Mouse (Mus musculus): Measurements from ENCODE around the gene Xxylt1.

GRCm38 (mm10) chr16:30973416-30973815 is 107.8 kb downstream of the Xxylt1 start:
- TF ChIP-seq GATA1 (IDR thresholded peaks at IDR 0.05; ENCODE audit: borderline replicate concordance, low read length) (no peak), CTCF (IDR thresholded peaks at IDR 0.05; ENCODE audit: low read depth, low read length) (no peak), TAL1 (conservative IDR thresholded peaks at IDR 0.05; ENCODE audit: low read depth, low read length) (no peak), POLR2AphosphoS5 (IDR thresholded peaks at IDR 0.05; ENCODE audit: insufficient replicate concordance, low read depth, low read length) (no peak)

Measured in G1E (cell line).